Mouse (Mus musculus) intestine, postnatal 0 days (tissue): ENCODE data around the gene Ctso. TPM values are rescaled to one million over a fixed set of nuclear protein-coding genes. Genes with fewer than 3 reads are reported as not detected.

Source experiments
- ATAC-seq: fragments of 200-750 bp; cut with Nextera tagmentation; 2 replicates; pipeline ENCODE4 v1.8.0; 2017; ENCODE audit warnings: mild to moderate bottlenecking, moderate TSS enrichment, moderate library complexity
- H3K27ac ChIP-seq: fragments of 300-500 bp; sonication (generic); 2 replicates; pipeline ENCODE4 v1.5.1; 2014; ENCODE audit warnings: mild to moderate bottlenecking, low read depth, low read length, moderate library complexity
- H3K27me3 ChIP-seq: fragments of 300-500 bp; sonication (generic); replicated peaks from 2 replicates; pipeline ENCODE4 v1.6.1; 2014; ENCODE audit warnings: low read length, mixed read lengths; ENCODE audit not compliant: control insufficient read depth, insufficient read depth
- H3K36me3 ChIP-seq: fragments of 300-500 bp; sonication (generic); 2 replicates; pipeline ENCODE4 v1.6.1; 2014; ENCODE audit warnings: mild to moderate bottlenecking, moderate library complexity; ENCODE audit not compliant: control insufficient read depth, insufficient read depth
- H3K4me1 ChIP-seq: fragments of 300-500 bp; sonication (generic); replicated peaks from 2 replicates; pipeline ENCODE4 v1.6.1; 2014; ENCODE audit warnings: antibody characterized with exemption, low read length, mixed read lengths; ENCODE audit not compliant: control insufficient read depth, insufficient read depth
- H3K4me2 ChIP-seq: fragments of 300-500 bp; sonication (generic); replicated peaks from 2 replicates; pipeline ENCODE4 v1.6.1; 2014; ENCODE audit warnings: low read depth, mild to moderate bottlenecking, moderate library complexity
- H3K4me3 ChIP-seq: fragments of 300-500 bp; sonication (generic); 2 replicates; pipeline ENCODE4 v1.5.1; 2014; ENCODE audit warnings: low read depth, low read length
- H3K9ac ChIP-seq: fragments of 300-500 bp; sonication (generic); 2 replicates; pipeline ENCODE4 v1.6.1; 2014; ENCODE audit warnings: mild to moderate bottlenecking, low read depth, low read length
- H3K9me3 ChIP-seq: fragments of 300-500 bp; sonication (generic); 2 replicates; pipeline ENCODE4 v1.6.1; 2016; ENCODE audit warnings: mixed run types; ENCODE audit not compliant: control insufficient read depth
- CTCF ChIP-seq: sonication (generic); IDR thresholded peaks from 2 replicates; pipeline ENCODE4 v1.5.1; 2016; ENCODE audit warnings: low read depth, mild to moderate bottlenecking, control low read depth, antibody characterized with exemption, moderate library complexity
- WGBS: fragments of 180-500 bp; shearing (Covaris S2); extraction: QIAGEN DNeasy Blood & Tissue Kit; methylation state at CpG from one replicate; pipeline ENCODE4 v1.1.7; 2014; 5-methylcytosine and 5-hydroxymethylcytosine counted together
- polyA plus RNA-seq: library from polyadenylated mRNA; unstranded; fragments of >200 nt; fragmentation: Nextera tagmentation; extraction: Ambion mirVana; gene quantifications from 2 replicates; pipeline ENCODE4 v1.2.1, GENCODE M21; 2015

Gene Ctso
- polyA plus RNA-seq, 1 experiment from 2014 or later = 51.9 TPM

- Histone ChIP-seq H3K4me3 (no peak overlapping the region), H3K36me3 (no peaks in the 10 kb centered on the region), H3K9me3 (no peaks in the 10 kb centered on the region), H3K4me1 (no peaks in the 10 kb centered on the region), H3K9ac (no peak overlapping the region), H3K4me2 (no peak overlapping the region), H3K27ac (no peak overlapping the region), H3K27me3 (no peaks in the 10 kb centered on the region)
- 81% methylated on average over 3 of the region's 3 CpGs for WGBS
- no peak for TF ChIP-seq CTCF
- ATAC-seq = no peak
These were observed 15.0 kb upstream of the Ctso start for GRCm38 (mm10) chr3:81917354-81917935.

- Histone ChIP-seq H3K36me3 (no peaks in the 10 kb centered on the region), H3K9ac (no peak overlapping the region), H3K4me2 (no peak overlapping the region), H3K4me1 (no peaks in the 10 kb centered on the region), H3K27me3 (no peaks in the 10 kb centered on the region), H3K4me3 (no peak overlapping the region), H3K9me3 (no peaks in the 10 kb centered on the region), H3K27ac (no peak overlapping the region)
- no peak for TF ChIP-seq CTCF
- 86% methylated on average over 8 of the region's 8 CpGs for WGBS
- no peak for ATAC-seq
These were observed 14.2 kb upstream of the Ctso start for GRCm38 (mm10) chr3:81918215-81918614.

GRCm38 (mm10) chr3:81919681-81920080, 12.7 kb upstream of the Ctso start:
- H3K4me1 ChIP-seq = no peaks in the 10 kb centered on the region
- no peaks in the 10 kb centered on the region for H3K27me3 ChIP-seq
- H3K9me3 ChIP-seq = no peaks in the 10 kb centered on the region
- no peak overlapping the region for H3K4me2 ChIP-seq
- no peak for TF ChIP-seq CTCF
- no peaks in the 10 kb centered on the region for H3K36me3 ChIP-seq
- no peak overlapping the region for H3K4me3 ChIP-seq
- no peak overlapping the region for H3K27ac ChIP-seq
- ATAC-seq = no peak
- no peak overlapping the region for H3K9ac ChIP-seq
- WGBS = 74% methylated on average over 3 of the region's 3 CpGs

GRCm38 (mm10) chr3:81922910-81923309, 9.5 kb upstream of the Ctso start:
- no peaks in the 10 kb centered on the region for H3K4me1 ChIP-seq
- WGBS = 30% methylated on average over 4 of the region's 4 CpGs
- H3K27me3 ChIP-seq = no peaks in the 10 kb centered on the region
- no peak overlapping the region for H3K9ac ChIP-seq
- no peak overlapping the region for H3K4me2 ChIP-seq
- peak; percentile 41; the same call in 1 of the 2 replicates for ATAC-seq
- H3K36me3 ChIP-seq = no peaks in the 10 kb centered on the region
- H3K27ac ChIP-seq = no peak overlapping the region
- no peak overlapping the region for H3K4me3 ChIP-seq
- 0 out of 2 replicates have a peak, but pooled peaks have one; percentile 23 for TF ChIP-seq CTCF
- H3K9me3 ChIP-seq = no peaks in the 10 kb centered on the region

- no peaks in the 10 kb centered on the region for H3K4me1 ChIP-seq
- no peaks in the 10 kb centered on the region for H3K36me3 ChIP-seq
- 0% methylated on average over 1 of the region's 1 CpGs for WGBS
- H3K27me3 ChIP-seq = no peaks in the 10 kb centered on the region
- H3K4me3 ChIP-seq = no peak overlapping the region
- TF ChIP-seq CTCF = peak; percentile 80
- H3K4me2 ChIP-seq = no peak overlapping the region
- ATAC-seq = no peak
- no peaks in the 10 kb centered on the region for H3K9me3 ChIP-seq
- no peak overlapping the region for H3K9ac ChIP-seq
- no peak overlapping the region for H3K27ac ChIP-seq
These were observed 7.5 kb upstream of the Ctso start for GRCm38 (mm10) chr3:81924931-81925330.

GRCm38 (mm10) chr3:81925856-81926255, 6.5 kb upstream of the Ctso start:
- 13% methylated on average over 5 of the region's 5 CpGs for WGBS
- no peaks in the 10 kb centered on the region for H3K9me3 ChIP-seq
- no peak overlapping the region for H3K27ac ChIP-seq
- TF ChIP-seq CTCF = no peak
- H3K4me2 ChIP-seq = no peak overlapping the region
- H3K4me3 ChIP-seq = no peak overlapping the region
- ATAC-seq = no peak
- no peaks in the 10 kb centered on the region for H3K4me1 ChIP-seq
- no peaks in the 10 kb centered on the region for H3K27me3 ChIP-seq
- H3K9ac ChIP-seq = no peak overlapping the region
- no peaks in the 10 kb centered on the region for H3K36me3 ChIP-seq
